Mouse (Mus musculus) liver, embryonic 16.5 days (tissue): Measurements from ENCODE around the gene Zc3h12a. TPM values are rescaled to one million over a fixed set of nuclear protein-coding genes. Genes with fewer than 3 reads are reported as not detected.
A peak's percentile ranks its signal among the peaks of the same experiment; 100 is the strongest.

ENCODE experiments used
- ATAC-seq: fragments of 200-750 bp; cut with Nextera tagmentation; 2 replicates; pipeline ENCODE4 v1.8.0; 2017; ENCODE audit warnings: low read depth, mild to moderate bottlenecking, moderate number of reproducible peaks, moderate library complexity
- H3K27ac ChIP-seq: fragments of 300-500 bp; sonication (generic); 2 replicates; pipeline ENCODE4 v1.5.1; 2014; ENCODE audit warnings: mild to moderate bottlenecking, low read length
- H3K27me3 ChIP-seq: fragments of 300-500 bp; sonication (generic); 2 replicates; pipeline ENCODE4 v1.6.1; 2014; ENCODE audit warnings: low read depth, low read length, mixed read lengths; ENCODE audit not compliant: control insufficient read depth, insufficient read depth
- H3K36me3 ChIP-seq: fragments of 300-500 bp; sonication (generic); 2 replicates; pipeline ENCODE4 v1.6.1; 2014; ENCODE audit warnings: mild to moderate bottlenecking; ENCODE audit not compliant: control insufficient read depth, insufficient read depth
- H3K4me1 ChIP-seq: fragments of 300-500 bp; sonication (generic); 2 replicates; pipeline ENCODE4 v1.6.1; 2014; ENCODE audit warnings: low read depth, low read length, mixed read lengths; ENCODE audit not compliant: control insufficient read depth
- H3K4me2 ChIP-seq: fragments of 300-500 bp; sonication (generic); 2 replicates; pipeline ENCODE4 v1.6.1; 2014; ENCODE audit warnings: low read depth, low read length, mixed read lengths
- H3K4me3 ChIP-seq: fragments of 300-500 bp; sonication (generic); 2 replicates; pipeline ENCODE4 v1.5.1; 2014; ENCODE audit warnings: low read depth, mild to moderate bottlenecking, low read length
- H3K9ac ChIP-seq: fragments of 300-500 bp; sonication (generic); 2 replicates; pipeline ENCODE4 v1.6.1; 2014; ENCODE audit warnings: low read depth, low read length
- H3K9me3 ChIP-seq: fragments of 300-500 bp; sonication (generic); replicated peaks from 2 replicates; pipeline ENCODE4 v1.6.1; 2016; ENCODE audit warnings: low read length; ENCODE audit not compliant: control insufficient read depth
- WGBS: fragments of 180-500 bp; shearing (Covaris S2); extraction: QIAGEN DNeasy Blood & Tissue Kit; methylation state at CpG from one replicate; pipeline ENCODE4 v1.1.7; 2014; ENCODE audit not compliant: insufficient replicate concordance; 5-methylcytosine and 5-hydroxymethylcytosine counted together
- polyA plus RNA-seq: library from polyadenylated mRNA; unstranded; fragments of >200 nt; fragmentation: Nextera tagmentation; extraction: Ambion mirVana; gene quantifications from 2 replicates; pipeline ENCODE4 v1.2.1, GENCODE M21; 2015

Gene Zc3h12a
- polyA plus RNA-seq, 1 experiment from 2014 or later: 0.52 TPM

GRCm38 (mm10) chr4:125134631-125135030 lies 7.0 kb upstream of the Zc3h12a start:
- Histone ChIP-seq H3K4me1 (no peaks in the 10 kb centered on the region), H3K9me3 (no peaks in the 10 kb centered on the region), H3K9ac (no peak overlapping the region), H3K4me3 (no peak overlapping the region), H3K4me2 (no peak overlapping the region), H3K36me3 (no peaks in the 10 kb centered on the region), H3K27ac (no peak overlapping the region), H3K27me3 (no peaks in the 10 kb centered on the region)
- no peak for ATAC-seq
- 60% methylated on average over 5 of the region's 5 CpGs for WGBS

GRCm38 (mm10) chr4:125134192-125134591 lies 6.6 kb upstream of the Zc3h12a start:
- 56% methylated on average over 4 of the region's 4 CpGs for WGBS
- H3K27ac ChIP-seq: no peak overlapping the region
- H3K36me3 ChIP-seq: no peaks in the 10 kb centered on the region
- no peaks in the 10 kb centered on the region for H3K27me3 ChIP-seq
- H3K4me2 ChIP-seq: no peak overlapping the region
- no peak overlapping the region for H3K4me3 ChIP-seq
- no peaks in the 10 kb centered on the region for H3K9me3 ChIP-seq
- ATAC-seq: no peak
- no peaks in the 10 kb centered on the region for H3K4me1 ChIP-seq
- H3K9ac ChIP-seq: no peak overlapping the region

- Histone ChIP-seq H3K4me2 (no peak overlapping the region), H3K9ac (no peak overlapping the region), H3K36me3 (no peaks in the 10 kb centered on the region), H3K27me3 (no peaks in the 10 kb centered on the region), H3K27ac (no peak overlapping the region), H3K9me3 (no peaks in the 10 kb centered on the region), H3K4me3 (no peak overlapping the region), H3K4me1 (peaks cover 9% of the 10 kb centered on the region)
- 17% methylated on average over 5 of the region's 5 CpGs for WGBS
- ATAC-seq: no peak
These were observed 4.8 kb upstream of the Zc3h12a start for GRCm38 (mm10) chr4:125132394-125132793.

DNA sequence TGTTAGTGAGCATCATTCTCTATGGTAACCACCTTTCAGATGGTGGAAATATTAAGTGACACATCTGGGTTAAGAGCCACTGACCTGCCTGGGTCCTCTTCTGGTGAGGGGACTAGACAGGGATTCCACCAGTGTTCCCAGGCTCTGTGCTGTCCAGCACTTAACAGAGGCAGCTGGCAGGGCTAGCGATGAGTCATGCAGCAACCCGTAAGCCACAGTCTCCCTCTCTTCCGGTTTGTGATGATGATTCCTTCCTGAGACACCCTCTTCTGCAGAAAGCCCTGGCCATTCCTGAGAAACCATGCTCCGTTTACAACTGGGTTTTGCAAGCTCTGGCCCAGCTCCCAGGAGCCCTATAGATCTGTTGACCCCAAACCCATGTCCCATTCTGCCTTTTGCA lies 3.9 kb upstream of the Zc3h12a start:
- no peak overlapping the region for H3K27ac ChIP-seq
- peaks cover 15% of the 10 kb centered on the region for H3K4me1 ChIP-seq
- ATAC-seq: no peak
- no peaks in the 10 kb centered on the region for H3K27me3 ChIP-seq
- H3K9me3 ChIP-seq: no peaks in the 10 kb centered on the region
- H3K36me3 ChIP-seq: no peaks in the 10 kb centered on the region
- H3K4me2 ChIP-seq: no peak overlapping the region
- 9% methylated on average over 4 of the region's 4 CpGs for WGBS
- no peak overlapping the region for H3K4me3 ChIP-seq
- H3K9ac ChIP-seq: no peak overlapping the region

- Histone ChIP-seq H3K4me1 (peaks cover 33% of the 10 kb centered on the region), H3K9ac (no peak overlapping the region)
These were observed 879 bp downstream of the Zc3h12a start for GRCm38 (mm10) chr4:125126761-125127160.

DNA sequence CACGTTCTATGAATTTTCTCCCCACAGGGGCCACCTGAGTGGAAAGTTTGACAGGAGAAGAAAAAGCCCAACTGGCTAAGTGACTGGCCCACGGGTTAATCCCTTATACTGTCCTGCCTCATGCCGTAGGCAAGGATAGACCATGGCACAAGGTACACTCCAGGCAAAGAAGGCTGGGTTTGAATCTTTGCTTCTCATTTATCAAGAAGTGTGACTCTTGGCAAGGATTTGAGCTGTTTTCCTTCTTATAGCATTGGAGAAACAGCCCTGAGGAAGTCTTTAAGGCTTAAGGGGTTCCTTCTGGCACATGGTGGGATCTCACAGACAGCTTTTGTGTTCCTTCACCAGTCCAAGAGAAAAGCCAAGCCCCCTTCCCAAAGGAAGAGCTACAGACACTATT lies 1.5 kb downstream of the Zc3h12a start:
- Histone ChIP-seq H3K27ac (no peak overlapping the region), H3K36me3 (no peaks in the 10 kb centered on the region), H3K4me1 (peaks cover 33% of the 10 kb centered on the region), H3K9me3 (no peaks in the 10 kb centered on the region), H3K27me3 (no peaks in the 10 kb centered on the region), H3K9ac (no peak overlapping the region), H3K4me3 (no peak overlapping the region), H3K4me2 (0 out of 2 replicates have a peak overlapping the region, but pooled peaks have one; percentile 91)
- no peak for ATAC-seq
- whole genome bisulfite sequencing: 59% methylated on average over 3 of the region's 3 CpGs

More at GRCm38 (mm10) chr4:125126761-125127160, 879 bp downstream of the Zc3h12a start:
- H3K36me3 ChIP-seq: no peaks in the 10 kb centered on the region
- ATAC-seq: no peak
- no peaks in the 10 kb centered on the region for H3K9me3 ChIP-seq
- no peak overlapping the region for H3K27ac ChIP-seq
- peak overlapping the region; percentile 91 for H3K4me2 ChIP-seq
- 52% methylated on average over 7 of the region's 7 CpGs for WGBS
- H3K4me3 ChIP-seq: peak overlapping the region; percentile 71
- no peaks in the 10 kb centered on the region for H3K27me3 ChIP-seq

- WGBS: 69% methylated on average over 7 of the region's 7 CpGs
- H3K9ac ChIP-seq: no peak overlapping the region
- H3K27me3 ChIP-seq: no peaks in the 10 kb centered on the region
- no peaks in the 10 kb centered on the region for H3K36me3 ChIP-seq
- no peaks in the 10 kb centered on the region for H3K9me3 ChIP-seq
- H3K4me3 ChIP-seq: no peak overlapping the region
- peaks cover 33% of the 10 kb centered on the region for H3K4me1 ChIP-seq
- no peak overlapping the region for H3K27ac ChIP-seq
- no peak overlapping the region for H3K4me2 ChIP-seq
- ATAC-seq: no peak
These were observed 2.2 kb downstream of the Zc3h12a start for GRCm38 (mm10) chr4:125125361-125125921.

- Histone ChIP-seq H3K4me2 (no peak overlapping the region), H3K9me3 (no peaks in the 10 kb centered on the region), H3K9ac (no peak overlapping the region), H3K4me1 (peaks cover 33% of the 10 kb centered on the region), H3K27me3 (no peaks in the 10 kb centered on the region), H3K36me3 (no peaks in the 10 kb centered on the region; the same call in 1 of the 2 replicates), H3K27ac (0 out of 2 replicates have a peak overlapping the region, but pooled peaks have one; percentile 53), H3K4me3 (no peak overlapping the region)
- WGBS: 25% methylated on average over 7 of the region's 7 CpGs
- ATAC-seq: no peak
These were observed 3.0 kb downstream of the Zc3h12a start for GRCm38 (mm10) chr4:125124424-125125209.

DNA sequence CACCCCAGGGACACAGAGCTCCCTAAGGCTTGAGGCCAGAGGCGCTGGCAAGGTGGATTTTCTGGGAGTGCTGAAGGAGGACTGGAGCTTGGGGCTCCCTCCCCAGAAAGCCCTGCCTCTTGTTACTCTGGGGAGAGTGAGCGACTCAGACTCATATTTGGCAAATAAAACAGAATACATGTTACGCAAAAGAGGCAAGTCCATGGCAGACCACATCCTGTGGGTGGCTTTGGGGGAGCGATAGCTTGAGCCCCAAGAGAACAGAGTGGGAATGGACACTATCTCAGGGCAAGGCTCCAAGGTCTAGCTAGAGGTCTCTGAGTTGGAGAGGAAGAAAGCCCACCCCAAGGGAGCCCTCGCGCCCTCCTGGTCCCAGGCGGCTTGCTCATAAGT lies 4.4 kb downstream of the Zc3h12a start:
- Histone ChIP-seq H3K36me3 (peaks cover 3% of the 10 kb centered on the region; the same call in 1 of the 2 replicates), H3K27me3 (no peaks in the 10 kb centered on the region), H3K27ac (peak overlapping the region; percentile 31; the same call in 1 of the 2 replicates), H3K4me3 (no peak overlapping the region), H3K4me1 (peaks cover 32% of the 10 kb centered on the region), H3K4me2 (peak overlapping the region; percentile 21; the same call in 1 of the 2 replicates), H3K9ac (no peak overlapping the region), H3K9me3 (no peaks in the 10 kb centered on the region)
- WGBS: 55% methylated on average over 7 of the region's 7 CpGs
- ATAC-seq: no peak
